ENCODE assay signal across 12 mouse cellular contexts in genomic region chr9:21438219-21438618, GRCm38 (mm10). TPM values are rescaled to one million over a fixed set of nuclear protein-coding genes. Genes with fewer than 3 reads are reported as not detected.
DNase-seq lines count a peak whose midpoint lies in the region; ATAC-seq and TF ChIP-seq lines count a peak whose summit lies in the region.
"Had no signal": no experiment of that assay in that cellular context is flagged by ENCODE, and none has a peak within 500 bp of the region (broad histone marks: within the 10 kb centered on the region; RNA-seq: fewer than 3 reads in every experiment).

No protein-coding gene starts in this region.

- 0 out of 2 replicates have a peak, but pooled peaks cover 2% of the 10 kb centered on the region for H3K36me3 ChIP-seq in liver, postnatal 0 days (replicated peaks; ENCODE audit: insufficient read depth, low read length)
- H3K36me3 ChIP-seq in liver, embryonic 11.5 days (ENCODE audit: control insufficient read depth, insufficient read depth, low read length) = no peaks in the 10 kb centered on the region
- H3K36me3 ChIP-seq: neural tube, embryonic 13.5 days had no signal

- peak; percentile 51 for ATAC-seq in liver, postnatal 0 days
- ATAC-seq in liver, embryonic 11.5 days (replicated peaks; ENCODE audit: low FRiP score) = no peak

- no peak for TF ChIP-seq CTCF in liver, postnatal 0 days (IDR thresholded peaks at IDR 0.05; ENCODE audit: low read depth)

- no peaks in the 10 kb centered on the region for H3K9me3 ChIP-seq in liver, postnatal 0 days (ENCODE audit: low read length)
- no peaks in the 10 kb centered on the region for H3K9me3 ChIP-seq in liver, embryonic 11.5 days (ENCODE audit: control insufficient read depth, low read length)
- H3K9me3 ChIP-seq: G1E; megakaryocyte, embryonic 14.5 days; neural tube, embryonic 13.5 days had no signal

- no peak overlapping the region for H3K4me2 ChIP-seq in liver, postnatal 0 days (ENCODE audit: low read depth, low read length)
- no peak overlapping the region for H3K4me2 ChIP-seq in liver, embryonic 11.5 days
- H3K4me2 ChIP-seq: neural tube, embryonic 13.5 days had no signal

- peak overlapping the region; percentile 24; the same call in 1 of the 2 replicates for H3K27ac ChIP-seq in liver, postnatal 0 days (ENCODE audit: low read depth)
- H3K27ac ChIP-seq in liver, embryonic 11.5 days (ENCODE audit: low read depth, low read length) = no peak overlapping the region
- H3K27ac ChIP-seq: neural tube, embryonic 13.5 days had no signal

- peaks cover 32% of the 10 kb centered on the region for H3K4me1 ChIP-seq in liver, postnatal 0 days (ENCODE audit: insufficient read depth)
- H3K4me1 ChIP-seq in liver, embryonic 11.5 days (replicated peaks; ENCODE audit: control insufficient read depth, insufficient read depth, low read length) = peaks cover 34% of the 10 kb centered on the region

- TF ChIP-seq EP300 in liver, postnatal 0 days (IDR thresholded peaks at IDR 0.05; ENCODE audit: low read depth) = peak; percentile 46

- intact Hi-C loops in heart, postnatal 25 days (cut with DNase I) = no loop called here

- H3K27me3 ChIP-seq in liver, postnatal 0 days (ENCODE audit: insufficient read depth, low read length) = no peaks in the 10 kb centered on the region
- H3K27me3 ChIP-seq in liver, embryonic 11.5 days (replicated peaks; ENCODE audit: control insufficient read depth, insufficient read depth, low read length) = no peaks in the 10 kb centered on the region
- H3K27me3 ChIP-seq: megakaryocyte, embryonic 14.5 days; neural tube, embryonic 13.5 days had no signal

- H3K9ac ChIP-seq in liver, postnatal 0 days (replicated peaks) = no peak overlapping the region
- no peak overlapping the region for H3K9ac ChIP-seq in liver, embryonic 11.5 days (ENCODE audit: low read depth, low read length)
- H3K9ac ChIP-seq: neural tube, embryonic 13.5 days had no signal

- no peak for DNase-seq in liver, postnatal 0 days
- no peak for DNase-seq in liver, embryonic 11.5 days (ENCODE audit: low spot score)
- peak; percentile 74 for DNase-seq in fibroblast of lung, adult 2 months (ENCODE audit: low read depth)
- peak; percentile 50 for DNase-seq in heart, postnatal 25 days (ENCODE audit: low spot score)
- DNase-seq in skeletal muscle tissue, adult 2 months (ENCODE audit: low read depth, low spot score) = peak; percentile 53
- no peak for DNase-seq in adrenal gland, postnatal 10 days
- DNase-seq in neural tube, embryonic 10.5 days (ENCODE audit: extremely low spot score, low spot score) = no peak
- DNase-seq: adrenal gland, adult 8-10 months; cerebellum, postnatal 25 days had no signal

- no peak overlapping the region for H3K4me3 ChIP-seq in liver, postnatal 0 days (ENCODE audit: low read depth, low read length)
- no peak overlapping the region for H3K4me3 ChIP-seq in liver, embryonic 11.5 days (ENCODE audit: low read depth, low read length)
- H3K4me3 ChIP-seq: neural tube, embryonic 13.5 days had no signal

- 51% methylated on average over 3 of the region's 3 CpGs for WGBS in liver, postnatal 0 days (ENCODE audit: insufficient replicate concordance)
- 68% methylated on average over 3 of the region's 3 CpGs for WGBS in liver, embryonic 11.5 days

RNA-seq across cellular contexts. Expression of gene Dnm2, which starts 13.5 kb away (rescaled TPM):
- 29.5 and 35.2 TPM in 2 replicates for polyA plus RNA-seq in liver, postnatal 0 days (2015; fragmentation: Nextera tagmentation; extraction: Ambion mirVana)
- 72.7 and 79.5 TPM in 2 replicates for polyA plus RNA-seq in liver, embryonic 11.5 days (2014; fragmentation: Nextera tagmentation; extraction: Ambion mirVana)
- 10 to 100 TPM; 66.2 to 74.4 TPM for total RNA-seq in heart, postnatal 25 days (2021)
- 10 to 100 TPM; 79.1 to 94.7 TPM for total RNA-seq in adrenal gland, postnatal 10 days (2021)

RNA-seq across cellular contexts. Expression of gene Qtrt1, which starts 26.6 kb away (rescaled TPM):
- 11.3 and 13.7 TPM in 2 replicates for polyA plus RNA-seq in liver, postnatal 0 days (2015; fragmentation: Nextera tagmentation; extraction: Ambion mirVana)
- 59.2 and 60.2 TPM in 2 replicates for polyA plus RNA-seq in liver, embryonic 11.5 days (2014; fragmentation: Nextera tagmentation; extraction: Ambion mirVana)
- total RNA-seq in heart, postnatal 25 days (2021) = 10 to 100 TPM in 1 of 2 experiments, 1 to 10 TPM in 1; 7.1 to 10.0 TPM
- total RNA-seq in adrenal gland, postnatal 10 days (2021) = 10 to 100 TPM; 14.8 to 21.1 TPM

Comparison
In these comparisons a context has a peak if more than half of its experiments do, and no peak if none do; other contexts are left out.
1. DNase-seq: peak in fibroblast of lung, adult 2 months (single experiment), heart, postnatal 25 days (single experiment) and skeletal muscle tissue, adult 2 months (single experiment); none in liver, postnatal 0 days (single experiment), liver, embryonic 11.5 days (single experiment), adrenal gland, postnatal 10 days (single experiment) and neural tube, embryonic 10.5 days (single experiment).